Mouse (Mus musculus) stomach, postnatal 0 days (tissue): ENCODE measurements around the gene Nelfcd. TPM values are rescaled to one million over a fixed set of nuclear protein-coding genes. Genes with fewer than 3 reads are reported as not detected.

Experiments used
- ATAC-seq: fragments of 200-750 bp; cut with Nextera tagmentation; 2 replicates; pipeline ENCODE4 v1.8.0; 2017; ENCODE audit not compliant: low FRiP score, low TSS enrichment
- DNase-seq: peaks from one replicate; pipeline ENCODE4 v3.0.0-alpha.2; 2016; ENCODE audit warnings: low spot score
- H3K27ac ChIP-seq: fragments of 300-500 bp; sonication (generic); replicated peaks from 2 replicates; pipeline ENCODE4 v1.5.1; 2014; ENCODE audit warnings: mild to moderate bottlenecking, control low read depth
- H3K27me3 ChIP-seq: fragments of 300-500 bp; sonication (generic); 2 replicates; pipeline ENCODE4 v1.6.1; 2014; ENCODE audit warnings: low read length; ENCODE audit not compliant: control insufficient read depth, insufficient read depth
- H3K36me3 ChIP-seq: fragments of 300-500 bp; sonication (generic); 2 replicates; pipeline ENCODE4 v1.6.1; 2014; ENCODE audit warnings: low read length, mixed read lengths; ENCODE audit not compliant: control insufficient read depth, insufficient read depth
- H3K4me1 ChIP-seq: fragments of 300-500 bp; sonication (generic); replicated peaks from 2 replicates; pipeline ENCODE4 v1.6.1; 2014; ENCODE audit warnings: antibody characterized with exemption; ENCODE audit not compliant: control insufficient read depth, insufficient read depth
- H3K4me2 ChIP-seq: fragments of 300-500 bp; sonication (generic); replicated peaks from 2 replicates; pipeline ENCODE4 v1.6.1; 2014; ENCODE audit warnings: low read depth, mild to moderate bottlenecking, control low read depth, moderate library complexity
- H3K4me3 ChIP-seq: fragments of 300-500 bp; sonication (generic); 2 replicates; pipeline ENCODE4 v1.5.1; 2014; ENCODE audit warnings: low read depth, low read length, control low read depth
- H3K9ac ChIP-seq: fragments of 300-500 bp; sonication (generic); 2 replicates; pipeline ENCODE4 v1.6.1; 2014; ENCODE audit warnings: mild to moderate bottlenecking, low read length, control low read depth, mixed read lengths
- H3K9me3 ChIP-seq: fragments of 300-500 bp; sonication (generic); 2 replicates; pipeline ENCODE4 v1.6.1; 2016; ENCODE audit warnings: low read length; ENCODE audit not compliant: control insufficient read depth
- CTCF ChIP-seq: IDR thresholded peaks from 2 replicates; pipeline ENCODE4 v1.5.1; 2016; ENCODE audit warnings: antibody characterized with exemption, low read depth, mild to moderate bottlenecking, moderate library complexity
- EP300 ChIP-seq: optimal IDR thresholded peaks from 2 replicates; pipeline ENCODE3; 2016; ENCODE audit warnings: antibody characterized with exemption
- WGBS: fragments of 180-500 bp; shearing (Covaris S2); extraction: QIAGEN DNeasy Blood & Tissue Kit; methylation state at CpG from one replicate; pipeline ENCODE4 v1.1.7; 2014; 5-methylcytosine and 5-hydroxymethylcytosine counted together
- polyA plus RNA-seq: library from polyadenylated mRNA; unstranded; fragments of >200 nt; fragmentation: Nextera tagmentation; extraction: Ambion mirVana; gene quantifications from 2 replicates; pipeline ENCODE4 v1.2.1, GENCODE M21; 2015

The Nelfcd gene
- polyA plus RNA-seq, 1 experiment from 2014 or later: 40.2 TPM

GRCm38 (mm10) chr2:174443046-174443445 is 27.4 kb downstream of the Nelfcd start:
- H3K4me3 ChIP-seq: no peak overlapping the region
- no peaks in the 10 kb centered on the region for H3K36me3 ChIP-seq
- H3K9ac ChIP-seq: no peak overlapping the region
- 43% methylated on average over 2 of the region's 2 CpGs for WGBS
- no peak overlapping the region for H3K4me2 ChIP-seq
- no peak for TF ChIP-seq CTCF
- TF ChIP-seq EP300: no peak
- H3K27me3 ChIP-seq: no peaks in the 10 kb centered on the region
- H3K4me1 ChIP-seq: peaks cover 5% of the 10 kb centered on the region
- no peak overlapping the region for H3K27ac ChIP-seq
- no peak for DNase-seq
- H3K9me3 ChIP-seq: no peaks in the 10 kb centered on the region
- ATAC-seq: no peak

- 68% methylated on average over 7 of the region's 7 CpGs for WGBS
- TF ChIP-seq CTCF (no peak), EP300 (no peak)
- ATAC-seq (no peak), DNase-seq (no peak)
- H3K4me2 ChIP-seq: no peak overlapping the region
- H3K4me3 ChIP-seq: no peak overlapping the region
- no peaks in the 10 kb centered on the region for H3K27me3 ChIP-seq
- 0 out of 2 replicates have a peak, but pooled peaks cover 4% of the 10 kb centered on the region for H3K4me1 ChIP-seq
- no peak overlapping the region for H3K27ac ChIP-seq
- H3K9me3 ChIP-seq: no peaks in the 10 kb centered on the region
- no peak overlapping the region for H3K9ac ChIP-seq
- no peaks in the 10 kb centered on the region for H3K36me3 ChIP-seq
Measured at GRCm38 (mm10) chr2:174444359-174444758, 28.8 kb downstream of the Nelfcd start.

GRCm38 (mm10) chr2:174445018-174445417 is 29.4 kb downstream of the Nelfcd start:
- H3K27ac ChIP-seq: no peak overlapping the region
- ATAC-seq: no peak
- H3K4me2 ChIP-seq: no peak overlapping the region
- DNase-seq: no peak
- H3K4me1 ChIP-seq: 0 out of 2 replicates have a peak, but pooled peaks cover 4% of the 10 kb centered on the region
- no peak overlapping the region for H3K9ac ChIP-seq
- WGBS: 69% methylated on average over 6 of the region's 6 CpGs
- H3K9me3 ChIP-seq: no peaks in the 10 kb centered on the region
- TF ChIP-seq CTCF (no peak), EP300 (no peak)
- H3K4me3 ChIP-seq: no peak overlapping the region
- H3K27me3 ChIP-seq: no peaks in the 10 kb centered on the region
- H3K36me3 ChIP-seq: no peaks in the 10 kb centered on the region

GRCm38 (mm10) chr2:174446492-174446891 is 30.9 kb downstream of the Nelfcd start:
- H3K4me3 ChIP-seq: no peak overlapping the region
- no peaks in the 10 kb centered on the region for H3K9me3 ChIP-seq
- no peak overlapping the region for H3K27ac ChIP-seq
- H3K4me2 ChIP-seq: no peak overlapping the region
- H3K27me3 ChIP-seq: no peaks in the 10 kb centered on the region
- ATAC-seq (no peak), DNase-seq (no peak)
- WGBS: 50% methylated on average over 7 of the region's 7 CpGs
- H3K36me3 ChIP-seq: no peaks in the 10 kb centered on the region
- TF ChIP-seq EP300: no peak
- no peak for TF ChIP-seq CTCF
- H3K9ac ChIP-seq: no peak overlapping the region
- H3K4me1 ChIP-seq: 0 out of 2 replicates have a peak, but pooled peaks cover 4% of the 10 kb centered on the region

GRCm38 (mm10) chr2:174446905-174447304 is 31.3 kb downstream of the Nelfcd start:
- no peak overlapping the region for H3K9ac ChIP-seq
- 0 out of 2 replicates have a peak, but pooled peaks cover 4% of the 10 kb centered on the region for H3K4me1 ChIP-seq
- DNase-seq (no peak), ATAC-seq (no peak)
- no peaks in the 10 kb centered on the region for H3K36me3 ChIP-seq
- 67% methylated on average over 8 of the region's 8 CpGs for WGBS
- no peak for TF ChIP-seq EP300
- no peak for TF ChIP-seq CTCF
- H3K4me3 ChIP-seq: no peak overlapping the region
- H3K9me3 ChIP-seq: no peaks in the 10 kb centered on the region
- no peaks in the 10 kb centered on the region for H3K27me3 ChIP-seq
- H3K27ac ChIP-seq: no peak overlapping the region
- H3K4me2 ChIP-seq: no peak overlapping the region

GRCm38 (mm10) chr2:174448405-174448804 is 32.8 kb downstream of the Nelfcd start:
- TF ChIP-seq CTCF (no peak), EP300 (no peak)
- WGBS: 86% methylated on average over 4 of the region's 4 CpGs
- no peak overlapping the region for H3K27ac ChIP-seq
- no peak overlapping the region for H3K4me2 ChIP-seq
- H3K4me3 ChIP-seq: no peak overlapping the region
- H3K4me1 ChIP-seq: no peaks in the 10 kb centered on the region
- no peaks in the 10 kb centered on the region for H3K36me3 ChIP-seq
- no peaks in the 10 kb centered on the region for H3K9me3 ChIP-seq
- no peak for ATAC-seq
- H3K9ac ChIP-seq: no peak overlapping the region
- no peak for DNase-seq
- no peaks in the 10 kb centered on the region for H3K27me3 ChIP-seq
